Mouse (Mus musculus) adrenal gland, postnatal 10 days (tissue): ENCODE data around the gene Pitpnc1. TPM values are rescaled to one million over a fixed set of nuclear protein-coding genes. Genes with fewer than 3 reads are reported as not detected.
A peak's percentile ranks its signal among the peaks of the same experiment; 100 is the strongest.

Source experiments
- DNase-seq: peaks from one replicate; pipeline ENCODE4 v3.0.0; 2021; ENCODE audit warnings: mixed read lengths
- total RNA-seq, 2 experiments: library from RNA; stranded (reverse); gene quantifications; 2 replicates each; pipeline ENCODE4 v1.2.3; 2021

Pitpnc1 gene
- total RNA-seq, 2 experiments from 2014 or later, result 28.3 to 40.3 TPM

DNA sequence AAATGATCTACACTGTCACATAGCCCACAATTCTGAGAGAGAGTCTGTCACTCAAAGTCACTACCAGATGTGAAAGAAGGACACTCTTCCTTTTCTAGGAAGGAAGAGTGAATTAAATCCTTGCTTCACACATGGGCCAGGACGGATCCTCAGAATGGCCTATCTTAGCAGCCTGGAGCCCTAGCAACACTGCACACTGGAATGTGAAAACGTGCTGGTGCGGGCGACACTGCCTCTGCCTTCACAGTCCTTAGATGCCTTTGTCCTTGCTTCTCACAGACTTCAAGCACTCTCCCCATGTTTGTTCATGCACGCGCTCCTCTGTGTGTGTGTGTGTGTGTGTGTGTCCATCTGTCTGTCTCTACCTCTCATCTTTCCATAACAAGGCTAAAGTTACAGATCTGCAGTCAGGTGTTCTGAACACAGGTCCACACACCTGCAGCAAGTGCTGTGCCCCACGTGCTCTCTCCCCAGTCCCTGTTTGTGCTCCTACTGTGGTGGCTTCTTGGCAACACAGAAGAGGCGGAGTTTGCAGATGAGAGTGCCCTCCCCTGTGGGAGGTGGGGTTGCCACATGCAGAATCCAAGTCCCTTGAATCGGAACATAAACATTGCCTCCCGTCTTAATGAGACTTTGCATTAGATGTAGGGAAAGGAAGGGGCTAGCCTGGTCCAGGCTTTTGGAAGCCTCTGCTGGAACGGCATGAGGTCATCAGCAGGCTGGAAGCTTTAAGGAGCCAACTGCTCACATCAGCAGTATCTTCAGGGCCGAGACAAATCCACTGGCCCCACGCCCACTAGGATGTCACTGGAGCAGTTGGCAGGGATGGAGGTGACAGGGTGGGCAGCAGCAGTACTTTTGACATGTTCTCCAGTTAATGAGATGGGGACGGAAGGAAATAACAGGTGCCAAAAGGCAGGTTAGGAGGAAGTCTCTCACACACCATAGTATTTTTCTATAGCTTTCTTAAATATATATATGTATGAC lies 144.5 kb downstream of the Pitpnc1 start:
- no peak for DNase-seq

DNA sequence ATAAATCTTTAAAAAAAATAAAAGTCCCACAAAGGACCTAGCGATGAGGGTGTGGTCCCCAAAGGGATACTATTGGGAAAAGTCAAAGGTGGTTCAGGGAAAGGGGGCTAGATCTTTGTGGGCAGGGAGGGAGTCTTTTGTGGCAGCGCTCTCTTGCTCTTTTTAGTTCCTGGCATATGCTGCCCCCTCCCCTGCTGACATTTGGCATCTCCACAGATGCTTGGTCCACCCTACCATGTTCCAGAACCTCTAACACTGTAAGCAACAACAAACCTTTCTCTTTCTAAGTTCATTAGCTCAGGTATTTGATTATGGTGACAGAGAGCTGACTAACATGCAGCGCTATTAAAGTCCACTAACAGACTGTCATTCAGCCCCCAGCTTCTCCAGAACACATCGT lies 145.3 kb downstream of the Pitpnc1 start:
- DNase-seq, result no peak

DNA sequence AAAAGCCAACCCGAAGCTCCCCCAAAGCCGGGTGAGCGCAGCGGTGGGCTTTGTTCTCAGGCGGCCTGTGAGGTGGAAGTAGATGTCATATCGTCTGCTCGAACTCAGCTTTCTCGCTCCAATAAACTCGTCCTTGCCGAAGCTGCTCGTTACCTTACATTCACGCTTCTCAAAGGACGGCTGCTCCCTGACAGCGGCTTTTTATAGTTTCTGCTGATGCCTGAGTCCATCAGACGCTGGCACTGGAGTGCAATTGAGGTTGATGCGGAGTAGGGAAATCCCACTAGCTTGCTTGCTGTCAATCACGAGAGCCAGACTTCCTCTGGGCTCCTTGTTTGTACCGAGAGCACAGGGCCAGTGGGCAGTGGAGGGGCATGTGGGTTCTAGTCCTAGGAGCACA lies 147.3 kb downstream of the Pitpnc1 start:
- no peak for DNase-seq

DNA sequence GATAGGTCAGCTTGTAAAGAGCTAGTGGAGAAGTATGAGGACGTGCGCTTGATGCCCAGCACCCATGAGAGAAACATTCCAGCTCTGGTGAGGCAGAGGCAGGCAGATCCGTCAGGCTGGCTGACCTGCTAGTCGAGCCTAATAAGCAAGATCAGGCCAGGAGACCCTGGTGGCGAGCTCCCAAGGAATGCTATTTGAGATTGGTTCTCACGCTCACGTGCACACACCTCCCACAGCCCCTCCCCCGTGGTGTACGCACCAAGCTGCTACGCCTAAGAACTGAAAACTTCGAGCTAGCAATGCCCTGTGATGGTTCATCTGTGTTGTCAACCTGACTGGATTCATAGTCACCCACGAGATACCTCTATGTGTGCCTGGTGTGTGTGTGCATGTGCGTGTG lies 148.3 kb downstream of the Pitpnc1 start:
- DNase-seq, result no peak

DNA sequence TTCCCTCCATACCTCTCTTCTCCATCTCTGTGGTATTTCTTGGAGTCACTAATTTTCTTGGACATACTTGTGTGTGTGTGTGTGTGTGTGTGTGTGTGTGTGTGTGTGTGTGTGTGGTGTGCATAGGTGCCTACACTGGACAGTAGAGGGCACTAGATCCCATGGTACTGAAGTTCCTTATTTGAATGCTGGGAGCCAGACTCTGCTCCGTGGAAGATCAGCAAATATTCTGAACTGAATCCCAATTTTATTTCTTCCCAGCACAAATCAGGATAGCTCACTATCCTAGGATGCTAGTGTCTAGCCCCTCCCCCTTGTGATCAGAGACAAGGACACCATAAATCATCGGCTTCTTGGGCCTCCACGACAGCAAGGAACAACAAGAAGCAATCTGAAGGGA lies 148.7 kb downstream of the Pitpnc1 start:
- no peak for DNase-seq

DNA sequence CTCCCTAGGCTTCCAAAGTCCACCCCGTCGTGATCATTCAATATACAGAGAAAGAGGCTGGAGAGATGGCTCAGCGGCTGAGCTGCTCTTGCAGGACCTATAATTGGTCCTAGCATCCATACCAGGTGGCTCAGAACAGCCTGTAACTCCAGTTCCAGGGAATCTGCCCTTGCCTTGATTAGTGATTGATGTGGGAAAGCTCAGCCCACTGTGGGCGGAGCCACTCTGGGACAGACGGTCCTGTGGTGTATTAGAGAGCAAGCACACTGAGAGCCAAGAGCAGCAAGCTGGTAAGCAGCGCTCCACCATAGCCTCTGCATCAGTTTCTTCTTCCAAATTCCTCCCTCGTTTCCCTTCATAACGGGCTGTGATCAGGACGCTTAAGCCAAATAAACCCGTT lies 150.6 kb downstream of the Pitpnc1 start:
- DNase-seq, result peak; percentile 27

DNA sequence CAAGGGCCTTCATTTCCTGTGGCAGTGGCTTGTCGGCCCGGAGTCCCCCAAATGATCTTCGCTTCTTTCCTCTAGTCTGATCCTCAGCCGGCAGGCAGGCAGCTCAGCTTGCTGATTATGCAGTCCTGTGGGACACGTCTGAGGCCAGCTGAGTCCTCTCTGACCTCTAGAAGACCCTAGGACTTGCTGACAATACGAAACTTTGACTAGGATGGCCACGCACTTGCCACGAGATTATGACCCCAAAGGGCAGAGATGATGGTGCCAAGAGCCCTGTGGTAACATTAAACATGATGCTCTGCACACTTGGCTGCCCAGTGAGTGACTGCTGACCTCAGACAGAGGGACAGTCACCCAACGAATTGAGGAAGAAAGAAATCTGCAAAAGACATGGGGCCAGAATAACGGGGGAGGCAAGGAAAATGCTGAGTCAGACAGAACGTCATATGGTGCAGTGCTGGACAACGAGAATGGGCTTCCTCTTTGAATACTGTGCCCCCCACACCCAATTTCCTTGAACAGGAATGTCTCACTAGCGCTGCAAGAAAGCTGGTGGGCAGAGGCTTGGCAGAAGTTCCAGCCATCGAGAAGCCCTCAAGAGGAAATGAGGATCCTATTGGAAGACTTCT lies 152.7 kb downstream of the Pitpnc1 start:
- DNase-seq, result peak; percentile 19

DNA sequence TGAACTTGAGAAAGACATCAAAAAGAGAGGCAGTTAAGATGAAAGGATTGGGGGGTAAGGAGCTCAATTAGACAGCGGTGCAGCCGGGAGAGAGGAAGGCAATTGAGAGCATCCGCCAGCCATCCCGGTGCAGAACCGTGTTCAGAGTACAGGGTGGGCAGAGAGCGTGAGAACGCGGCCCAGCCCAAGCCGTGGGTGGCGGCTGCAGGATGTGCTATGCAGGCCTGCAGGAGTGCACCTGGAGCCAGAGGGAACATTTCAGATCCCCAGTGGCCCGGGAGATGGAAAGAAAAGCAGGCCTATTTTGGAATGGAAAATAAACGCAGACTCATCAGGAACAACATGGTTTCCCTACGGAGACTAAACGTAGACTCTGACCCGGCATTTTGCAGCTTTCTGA lies 155.0 kb downstream of the Pitpnc1 start:
- no peak for DNase-seq

DNA sequence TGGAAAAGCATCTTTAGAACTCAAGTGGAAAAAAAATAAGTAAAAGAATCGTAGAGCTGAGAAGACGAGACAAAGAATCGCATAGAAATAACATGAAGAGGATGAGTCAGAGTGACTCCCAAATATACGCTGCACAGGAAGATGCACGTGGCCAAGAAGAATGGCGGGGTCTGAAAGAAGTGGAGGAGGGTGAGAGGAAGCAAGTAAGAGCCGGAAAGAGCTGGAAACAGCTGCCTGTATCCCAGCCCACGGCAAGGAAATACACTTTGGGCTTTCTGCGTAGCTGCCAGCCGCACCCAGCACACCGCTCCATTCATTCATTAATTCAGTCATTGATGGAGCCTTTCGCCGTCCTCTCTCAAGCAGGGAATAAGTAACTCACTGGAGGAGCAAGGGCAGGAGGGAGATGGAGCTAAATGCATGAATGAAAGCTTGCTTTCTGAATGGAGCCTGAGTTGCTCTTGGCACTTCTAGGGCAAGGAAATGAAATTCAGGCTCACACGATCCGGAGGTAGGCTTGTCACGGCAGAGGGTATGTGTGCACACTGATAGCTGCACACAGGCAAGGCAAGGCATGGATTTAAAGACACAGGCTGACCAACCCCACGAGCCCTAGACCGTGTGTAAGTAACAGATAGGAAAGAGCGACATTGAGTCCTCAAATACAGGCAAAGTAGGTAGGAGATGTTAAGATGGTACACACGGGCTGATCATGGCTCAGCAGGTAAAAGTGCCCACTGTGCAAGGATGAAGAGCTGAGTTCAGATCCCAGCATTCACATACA lies 160.0 kb downstream of the Pitpnc1 start:
- DNase-seq, result no peak

DNA sequence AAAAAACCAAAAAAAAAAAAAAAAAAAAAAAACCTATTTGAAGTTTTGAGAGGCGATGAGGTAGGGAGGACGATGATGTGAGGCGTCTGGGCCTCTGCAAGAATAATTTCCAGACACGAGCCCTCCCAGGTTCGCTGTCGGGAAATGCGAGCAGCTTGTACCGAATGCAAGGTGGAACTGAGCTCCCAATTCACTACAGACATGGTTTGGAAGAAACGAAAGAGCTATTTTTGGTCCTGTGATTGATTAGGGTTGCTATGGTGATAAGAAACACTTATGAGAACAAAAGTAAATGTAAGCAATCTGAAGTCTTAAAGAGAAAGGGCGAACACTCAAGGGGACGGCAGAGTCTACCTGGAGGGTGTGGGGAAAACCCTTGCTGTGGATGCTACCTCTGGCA lies 164.3 kb downstream of the Pitpnc1 start:
- no peak for DNase-seq

DNA sequence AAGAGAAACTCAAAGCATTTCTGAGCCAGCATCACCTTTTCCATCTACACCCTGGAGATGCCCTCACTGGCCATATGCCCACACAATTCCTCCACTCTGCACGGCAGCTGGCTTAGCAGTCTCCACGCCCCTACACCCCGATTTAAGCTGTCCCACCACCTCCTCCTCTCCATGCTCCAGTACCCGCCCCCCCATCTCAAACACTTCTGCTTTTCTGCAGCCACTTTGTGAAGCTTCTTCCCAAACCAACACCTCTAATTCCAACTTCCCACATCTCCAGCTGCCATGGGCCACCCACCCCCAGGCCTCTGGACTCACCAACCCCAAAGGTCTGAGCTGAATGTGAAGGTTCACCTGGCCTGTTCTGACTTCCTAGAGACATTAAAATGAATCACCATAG lies 168.4 kb downstream of the Pitpnc1 start:
- no peak for DNase-seq

DNA sequence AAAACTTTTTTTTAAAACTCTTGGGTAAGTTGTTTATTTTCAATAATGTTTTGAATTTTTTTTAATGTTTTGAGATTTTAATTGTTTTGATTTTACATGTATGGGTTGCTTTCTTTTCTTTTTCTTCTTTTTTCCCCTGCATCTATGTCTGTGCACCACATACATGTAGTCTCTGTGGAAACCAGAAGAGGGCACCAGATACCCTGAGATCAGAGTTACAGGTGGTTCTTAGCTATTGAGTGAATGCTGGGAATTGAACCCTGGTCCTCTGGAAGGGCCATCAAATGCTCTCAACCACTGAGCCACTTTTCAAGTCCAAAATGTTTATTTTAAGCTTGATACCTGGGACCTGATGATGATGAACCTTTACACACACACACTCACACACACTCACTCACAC lies 170.3 kb downstream of the Pitpnc1 start:
- DNase-seq, result no peak

DNA sequence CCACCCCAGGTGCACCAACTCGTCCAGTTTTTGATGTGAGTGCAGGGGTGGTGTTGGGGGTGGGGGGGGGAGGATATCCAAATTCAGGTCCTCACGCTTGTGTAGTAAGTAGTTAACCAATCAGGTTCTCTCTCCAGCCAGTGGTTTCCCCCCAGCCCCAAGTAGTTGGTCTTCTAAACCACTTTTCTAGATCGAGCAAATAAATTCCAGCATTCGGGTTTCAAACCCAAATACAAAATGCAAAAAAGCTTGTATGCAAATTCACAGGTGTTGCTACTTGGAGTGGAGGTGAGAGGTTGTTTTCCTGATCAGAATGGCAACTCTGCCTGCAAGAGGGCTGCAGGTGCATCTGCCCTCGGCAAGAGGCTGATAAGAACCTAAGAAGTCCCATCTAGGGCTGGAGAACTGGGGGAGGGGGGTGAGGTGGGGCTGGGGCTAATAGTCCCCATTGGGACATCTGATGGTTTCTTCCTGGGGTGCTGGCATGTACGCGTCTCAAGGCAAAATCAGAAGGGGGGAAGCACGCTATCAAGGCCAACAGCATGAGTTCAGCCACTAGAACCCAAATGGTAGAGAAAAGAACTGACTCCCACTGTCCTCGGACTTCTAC lies 170.9 kb downstream of the Pitpnc1 start:
- DNase-seq, result no peak

DNA sequence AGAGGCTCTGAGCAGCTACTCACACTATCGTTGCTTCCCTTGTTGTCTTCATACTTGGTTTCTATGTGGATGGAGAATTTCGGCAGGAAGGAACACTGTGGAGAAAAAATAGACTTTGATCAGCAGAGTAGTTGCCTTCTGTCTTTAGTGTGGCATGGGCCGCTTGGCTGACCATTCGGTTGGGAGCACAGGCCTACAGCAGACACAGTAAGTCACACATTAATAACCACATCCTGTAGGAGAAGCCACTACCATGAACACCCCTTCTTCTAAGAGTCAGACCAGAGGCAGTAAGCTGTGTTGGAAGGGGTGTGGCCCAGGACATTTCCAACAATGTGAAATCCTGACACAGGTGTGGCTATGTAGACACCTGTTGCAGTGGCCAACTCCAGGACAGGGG lies 174.3 kb downstream of the Pitpnc1 start:
- DNase-seq, result no peak

DNA sequence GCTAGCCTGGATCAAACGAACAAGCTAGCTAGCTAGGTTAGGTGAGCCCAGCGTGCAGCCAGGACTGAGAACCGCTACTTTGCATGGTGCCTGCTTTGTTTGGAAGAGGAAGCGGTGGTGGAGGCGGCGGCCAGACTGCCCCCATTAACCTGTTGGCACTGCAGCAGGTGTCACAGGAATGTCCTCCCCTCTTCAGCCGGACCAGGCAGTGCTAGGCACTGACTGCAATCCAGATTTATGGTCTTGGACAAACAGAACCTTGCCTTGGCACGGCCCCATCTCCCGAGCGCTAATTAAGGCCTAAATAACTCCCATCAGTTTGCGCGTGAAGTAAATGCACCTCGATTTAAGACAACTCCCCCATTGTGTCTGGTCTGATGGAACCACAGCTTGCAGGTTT lies 178.5 kb downstream of the Pitpnc1 start:
- no peak for DNase-seq

DNA sequence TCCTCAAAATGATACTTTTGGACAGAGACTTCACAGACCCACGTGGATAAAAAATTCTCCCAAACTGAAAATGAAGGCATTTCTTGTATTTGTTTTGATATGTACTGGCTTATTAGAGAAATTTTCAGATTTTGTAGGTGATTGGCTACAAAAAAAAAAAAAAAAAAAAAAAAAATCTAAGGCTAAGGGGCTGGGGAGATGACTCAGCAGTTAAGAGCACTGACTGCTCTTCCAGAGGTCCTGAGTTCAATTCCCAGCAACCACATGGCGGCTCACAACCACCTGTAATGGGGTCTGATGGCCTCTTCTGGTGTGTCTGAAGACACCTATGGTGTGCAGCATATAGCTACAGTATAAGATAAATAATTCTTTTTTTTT lies 182.3 kb downstream of the Pitpnc1 start:
- DNase-seq, result no peak

DNA sequence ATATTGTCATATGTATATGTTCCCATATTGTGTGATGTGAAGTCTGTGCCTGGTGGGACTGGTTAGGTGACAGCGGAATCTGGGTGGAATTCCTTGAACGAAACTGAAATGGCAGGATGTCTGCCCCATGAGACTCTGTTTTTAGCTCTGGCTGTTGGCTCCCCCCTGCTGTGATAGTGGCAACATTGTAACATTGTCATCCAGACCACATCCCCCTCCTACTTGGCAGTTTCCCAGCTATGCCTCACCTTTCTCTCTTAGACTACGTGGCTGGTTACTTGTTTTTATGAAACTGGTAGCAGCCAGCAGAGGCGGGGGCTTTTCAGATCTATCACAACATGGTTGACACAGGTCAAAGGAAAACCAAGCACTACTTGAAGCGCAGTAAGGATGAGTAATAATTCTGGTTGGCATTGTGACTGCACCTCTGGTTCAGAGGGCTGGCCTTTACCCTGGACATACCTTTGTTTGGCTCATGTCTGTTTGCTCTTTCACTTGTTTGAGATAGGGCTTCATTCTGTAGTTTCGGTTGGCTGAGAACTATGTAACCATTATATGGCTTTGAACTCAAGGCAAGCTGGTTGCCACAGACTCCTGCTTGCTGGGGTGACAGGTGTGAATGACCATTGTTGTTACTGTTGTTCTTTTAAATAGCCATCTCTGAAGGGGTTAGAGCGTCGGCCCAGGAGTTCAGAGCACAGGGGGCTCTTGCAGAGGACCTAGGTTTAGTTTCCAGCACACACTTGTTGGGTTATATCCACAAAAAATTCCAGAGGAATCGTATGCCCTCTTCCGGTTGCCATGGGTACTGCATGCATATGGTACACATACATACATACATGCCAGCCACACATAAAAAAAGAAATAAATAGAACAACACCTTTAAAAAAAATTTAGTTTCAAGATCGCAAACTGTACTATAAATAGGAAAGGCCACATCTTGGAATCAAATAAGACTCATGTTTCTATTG lies 183.0 kb downstream of the Pitpnc1 start:
- DNase-seq, result no peak

DNA sequence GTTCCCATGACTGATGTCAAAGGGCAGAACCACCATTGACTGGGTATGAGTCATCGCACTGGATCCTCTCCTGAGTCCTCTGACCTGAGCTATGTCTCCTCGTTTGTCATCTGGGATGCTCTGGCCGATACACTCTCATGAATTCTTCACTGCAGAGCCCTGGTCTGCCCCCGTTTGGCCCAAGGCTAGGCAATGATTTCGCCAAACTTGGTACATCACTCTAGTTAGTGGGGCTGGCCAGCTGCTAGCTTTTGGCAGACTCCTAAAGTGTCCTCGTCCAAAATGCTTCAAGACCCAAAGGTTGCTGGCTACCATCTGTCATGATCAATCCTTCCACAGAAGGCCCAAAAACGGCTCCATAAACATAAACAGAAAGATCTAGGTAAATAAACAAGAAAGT lies 184.8 kb downstream of the Pitpnc1 start:
- no peak for DNase-seq

DNA sequence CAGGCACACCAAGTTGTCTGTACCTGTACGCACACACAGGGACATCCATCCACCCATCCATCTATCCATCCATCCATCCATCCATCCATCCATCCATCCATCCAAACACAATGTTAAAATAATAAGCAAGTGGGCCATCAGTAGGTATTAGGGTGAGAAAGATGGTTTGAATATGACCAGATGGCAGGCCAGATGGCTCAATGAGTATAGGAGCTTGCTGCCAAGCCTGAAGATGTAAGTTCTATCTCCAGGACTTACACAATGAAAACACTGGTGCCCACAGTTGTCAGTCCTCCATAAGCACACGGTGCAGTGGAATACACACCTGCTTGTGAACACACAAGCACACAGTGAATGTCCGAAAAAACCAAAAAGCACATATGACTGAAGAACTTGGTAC lies 186.9 kb downstream of the Pitpnc1 start:
- no peak for DNase-seq

DNA sequence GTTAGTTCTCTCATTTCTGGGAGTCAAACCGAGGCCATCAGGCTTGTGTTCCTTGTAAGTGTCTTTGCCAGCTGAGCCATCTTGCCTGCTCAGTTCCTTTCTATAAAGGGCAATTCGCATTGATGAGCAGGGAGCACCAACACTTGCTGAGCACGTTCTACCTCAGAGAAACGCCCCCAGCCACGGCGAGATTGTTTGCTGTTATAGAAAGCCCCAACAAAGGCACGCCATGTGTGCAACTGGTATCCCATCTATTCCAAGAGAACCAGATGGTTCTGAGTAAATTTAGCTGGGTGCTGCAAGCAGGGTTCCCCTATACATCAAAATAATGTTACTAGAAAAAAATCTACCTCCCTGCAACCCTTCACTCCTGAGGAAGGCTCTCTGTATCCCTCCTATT lies 188.0 kb downstream of the Pitpnc1 start:
- no peak for DNase-seq

DNA sequence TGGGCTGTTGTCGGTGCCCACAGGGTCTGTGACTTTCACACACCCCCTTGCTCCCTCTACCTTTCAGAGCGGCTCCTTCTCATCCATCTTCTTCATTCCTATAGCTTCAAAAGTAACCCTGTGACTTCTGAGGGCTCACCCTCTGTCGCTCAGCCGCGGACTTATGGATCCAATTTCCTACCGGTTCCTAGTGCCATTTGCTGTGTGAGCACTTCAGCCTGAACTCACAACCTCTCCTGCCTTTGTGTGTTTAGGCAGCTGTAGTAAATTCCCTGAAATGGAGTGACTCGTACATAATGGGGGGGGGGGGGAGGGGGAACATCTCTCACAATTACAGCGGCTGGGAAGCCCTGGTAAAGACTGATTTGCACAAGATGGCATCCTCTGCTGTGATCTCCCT lies 191.2 kb downstream of the Pitpnc1 start:
- no peak for DNase-seq
